Mouse (Mus musculus) embryo, embryonic 10 days (tissue): ENCODE measurements around the gene Ky.

Experiments used
- DNase-seq: peaks from one replicate; pipeline ENCODE4 v3.0.0-alpha.2; 2015; ENCODE audit warnings: low spot score

The Ky gene

DNA sequence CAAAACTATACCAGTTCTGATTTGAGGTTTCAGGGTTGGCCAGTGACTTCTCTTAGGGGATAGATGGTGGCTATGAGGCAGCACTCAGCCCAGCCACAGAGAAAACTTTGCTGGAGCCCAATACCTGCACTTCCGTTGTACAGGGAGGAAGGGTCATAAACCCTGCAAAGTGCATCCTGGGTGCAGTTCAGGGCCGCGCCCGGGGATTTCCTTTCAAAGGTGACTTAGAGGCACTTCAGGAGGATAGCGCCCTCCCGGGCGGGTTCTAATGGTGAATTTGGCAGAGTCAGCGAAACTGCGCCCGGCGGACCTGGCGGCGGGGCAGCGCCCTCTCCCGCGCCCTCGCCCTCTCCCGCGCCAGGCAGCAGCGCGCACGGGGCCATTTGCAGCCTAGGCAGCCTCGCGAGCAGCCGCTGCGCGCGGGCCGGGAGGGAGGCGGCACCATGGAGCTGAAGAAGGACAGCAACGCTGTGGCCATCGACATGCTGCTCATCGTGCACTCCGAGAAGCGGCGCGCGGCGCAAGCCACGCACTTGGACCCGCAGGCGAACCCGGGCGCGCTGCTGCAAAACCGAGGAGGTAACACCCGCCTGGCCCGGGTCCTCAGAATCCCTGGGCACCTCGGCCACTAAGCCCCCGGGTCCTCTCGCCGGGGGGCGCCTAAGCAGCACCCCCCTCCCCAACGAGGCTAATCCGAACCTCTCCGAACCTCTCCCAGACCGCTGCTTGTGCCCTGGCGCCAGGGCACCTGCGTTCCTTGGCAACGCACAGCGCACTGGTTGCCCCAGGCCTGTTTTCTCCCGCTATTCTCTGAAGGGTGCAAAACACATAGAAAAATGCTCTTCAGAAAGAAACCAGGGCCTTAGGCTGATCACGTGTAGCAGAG, at the start of gene Ky:
TSS of gene Ky (plus strand) at position 51 of the 886 bp plus-strand sequence.
- peak; percentile 55 for DNase-seq

DNA sequence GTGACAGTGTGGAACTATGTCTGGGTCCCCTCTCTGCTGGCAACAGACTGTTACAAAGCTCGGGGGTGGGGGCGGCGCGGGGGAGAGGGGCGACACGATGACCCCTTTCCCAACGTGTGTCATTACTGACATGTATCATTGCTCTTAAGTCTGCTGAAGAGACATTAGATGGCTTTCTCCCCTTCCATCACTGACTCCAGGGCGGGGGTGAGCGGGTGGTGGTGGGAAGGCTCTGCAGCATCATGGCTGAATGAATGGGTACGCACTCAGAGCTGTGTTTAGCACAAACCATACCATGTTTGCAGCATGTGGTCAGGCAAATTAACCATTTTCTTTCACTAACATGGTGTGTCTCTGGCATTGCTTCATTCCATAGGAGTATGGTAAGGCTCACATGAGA, 43.3 kb upstream of the Ky start:
- no peak for DNase-seq

- no peak for DNase-seq
These were observed 40.5 kb upstream of the Ky start for GRCm38 (mm10) chr9:102465044-102465443.

GRCm38 (mm10) chr9:102465726-102466125, 39.8 kb upstream of the Ky start:
- DNase-seq = no peak

- DNase-seq = no peak
These were observed 35.3 kb upstream of the Ky start for GRCm38 (mm10) chr9:102470076-102470819.

GRCm38 (mm10) chr9:102477767-102478450, 27.6 kb upstream of the Ky start:
- no peak for DNase-seq

GRCm38 (mm10) chr9:102478451-102478835, 27.1 kb upstream of the Ky start:
- no peak for DNase-seq

DNA sequence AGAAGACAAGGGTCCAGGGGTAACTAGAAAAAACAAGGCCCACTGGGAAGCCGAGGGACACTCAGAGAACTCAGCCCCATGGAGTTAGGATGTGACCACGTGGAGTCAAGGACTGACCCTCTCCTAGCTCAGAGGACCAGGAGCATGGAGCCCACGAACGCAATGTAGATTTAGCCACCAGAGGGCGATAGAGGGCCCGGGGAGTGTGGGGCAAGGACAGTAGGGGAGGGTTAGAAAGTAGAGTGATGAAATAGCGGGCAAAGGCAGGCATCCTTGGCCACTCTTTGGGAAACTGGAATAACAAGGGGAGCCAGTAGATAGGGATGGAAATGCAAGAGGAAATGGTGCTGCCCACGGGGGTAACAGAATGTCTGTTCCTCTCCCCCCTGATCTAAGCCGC, 26.5 kb upstream of the Ky start:
- DNase-seq = no peak

- DNase-seq = peak; percentile 69
These were observed 13.3 kb upstream of the Ky start for GRCm38 (mm10) chr9:102492031-102492795.

DNA sequence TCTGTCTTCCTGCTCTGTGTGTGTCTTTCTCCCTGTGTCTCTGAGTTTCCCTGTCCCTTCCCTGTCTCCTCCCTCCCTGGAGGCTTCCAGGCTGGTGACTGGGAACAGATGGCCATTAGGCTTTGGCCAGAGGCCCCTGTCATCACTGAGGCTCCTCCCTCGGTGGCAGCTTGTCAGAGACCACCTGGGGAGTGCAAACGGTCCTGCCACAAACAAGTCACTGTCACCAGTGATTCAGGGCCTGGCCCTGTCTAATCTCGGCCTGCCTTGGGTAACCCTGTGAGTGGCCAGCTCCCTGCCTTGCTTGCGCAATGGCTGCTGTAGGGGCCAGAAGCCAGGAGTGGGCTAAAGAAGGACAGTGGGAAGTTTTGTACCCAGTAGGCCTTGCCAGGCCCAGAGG, 12.5 kb upstream of the Ky start:
- peak; percentile 9 for DNase-seq

GRCm38 (mm10) chr9:102493916-102494315, 11.6 kb upstream of the Ky start:
- no peak for DNase-seq

DNA sequence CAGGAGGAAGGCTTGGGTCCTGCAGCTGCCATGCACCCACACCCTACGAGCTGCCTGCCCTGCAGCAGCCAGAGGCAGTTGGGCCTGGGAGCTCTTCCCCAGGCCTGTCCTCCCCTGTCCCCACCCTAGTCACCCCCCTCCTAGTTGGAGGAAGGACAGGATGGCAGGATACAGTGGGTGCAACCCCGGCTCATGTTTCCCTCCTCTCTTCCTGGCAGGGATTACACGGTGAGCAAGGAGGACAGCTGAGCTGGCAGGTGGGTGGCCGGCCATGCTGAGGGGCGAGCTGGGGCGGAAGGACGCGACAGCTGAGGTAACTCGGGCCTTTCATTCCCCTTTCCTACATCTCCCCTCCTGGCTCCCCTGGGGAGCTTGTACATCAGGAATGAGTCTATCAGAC, 11.1 kb upstream of the Ky start:
- no peak for DNase-seq

DNA sequence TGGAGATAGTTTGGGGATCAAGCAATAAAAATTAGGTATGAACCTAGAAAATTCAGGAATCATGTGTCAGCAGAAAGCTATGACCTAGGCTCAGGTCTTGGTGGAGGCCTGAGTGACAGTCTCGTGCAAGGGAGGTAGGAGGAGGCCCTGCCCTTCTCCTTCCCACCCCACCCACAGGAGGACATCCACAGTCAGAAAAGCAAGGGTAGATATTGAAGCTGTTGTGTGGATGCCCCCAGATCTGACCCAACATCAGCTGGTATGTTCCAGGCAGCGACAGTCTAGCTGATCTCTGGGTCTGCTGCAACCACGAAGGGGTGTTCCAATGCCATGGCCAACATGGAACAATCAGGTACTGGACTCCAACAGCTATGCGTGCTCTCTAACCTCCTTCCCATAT, 10.3 kb upstream of the Ky start:
- no peak for DNase-seq

DNA sequence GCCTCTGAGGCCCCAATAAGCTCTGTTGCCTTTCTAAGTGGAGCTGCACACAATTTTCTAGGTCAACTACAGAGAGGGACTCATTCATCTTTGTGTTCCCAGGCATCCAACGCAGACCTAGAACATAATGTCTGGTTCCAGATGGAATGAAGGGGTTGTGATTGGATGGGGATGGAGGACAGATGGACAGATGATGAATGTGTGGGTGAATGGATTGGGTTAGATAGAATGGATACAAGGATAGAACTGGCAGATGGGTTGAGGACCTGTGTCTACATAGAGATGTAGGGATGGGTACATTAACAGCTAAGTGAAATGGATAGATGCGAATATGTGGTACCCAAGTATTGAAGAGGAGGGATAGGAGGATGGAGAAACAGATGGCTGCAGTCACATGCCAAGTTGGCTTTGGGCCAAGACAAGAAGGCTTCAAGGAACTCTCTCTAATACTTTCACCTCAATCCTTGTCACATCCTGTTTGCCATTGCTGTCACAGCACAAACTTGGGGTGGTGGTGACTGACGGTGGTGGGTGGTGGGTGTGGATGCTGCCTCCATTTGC, 9.0 kb upstream of the Ky start:
- DNase-seq = no peak

GRCm38 (mm10) chr9:102497089-102497690, 8.4 kb upstream of the Ky start:
- no peak for DNase-seq

DNA sequence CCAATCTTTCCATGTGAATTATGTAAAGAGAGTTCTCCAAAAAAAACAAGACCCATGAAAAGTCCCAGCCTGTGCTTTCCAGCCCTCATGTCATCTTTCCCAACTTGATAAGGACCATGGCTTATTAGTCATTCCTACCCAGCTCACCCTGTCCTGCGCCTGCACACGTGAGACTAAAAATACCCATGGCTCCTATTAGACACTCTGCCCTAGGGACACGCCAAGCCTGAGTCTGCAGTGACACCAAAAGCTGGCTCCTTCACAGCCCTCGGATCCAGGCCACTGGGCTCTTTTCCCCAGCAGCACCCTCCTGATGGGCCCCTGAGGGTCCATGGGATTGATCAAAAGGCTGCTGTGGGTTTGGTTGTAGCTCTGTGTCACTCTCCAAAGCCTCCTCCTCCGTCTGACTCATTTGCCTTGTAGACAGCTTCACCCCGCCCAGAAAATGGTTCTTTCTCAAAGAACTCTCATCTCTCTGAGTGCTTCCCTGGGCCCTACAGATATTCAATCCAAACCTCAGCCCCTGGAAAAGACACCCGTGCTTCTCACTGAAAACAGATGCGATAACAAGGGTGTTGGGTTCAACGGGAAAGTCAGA, 7.6 kb upstream of the Ky start:
- no peak for DNase-seq

DNA sequence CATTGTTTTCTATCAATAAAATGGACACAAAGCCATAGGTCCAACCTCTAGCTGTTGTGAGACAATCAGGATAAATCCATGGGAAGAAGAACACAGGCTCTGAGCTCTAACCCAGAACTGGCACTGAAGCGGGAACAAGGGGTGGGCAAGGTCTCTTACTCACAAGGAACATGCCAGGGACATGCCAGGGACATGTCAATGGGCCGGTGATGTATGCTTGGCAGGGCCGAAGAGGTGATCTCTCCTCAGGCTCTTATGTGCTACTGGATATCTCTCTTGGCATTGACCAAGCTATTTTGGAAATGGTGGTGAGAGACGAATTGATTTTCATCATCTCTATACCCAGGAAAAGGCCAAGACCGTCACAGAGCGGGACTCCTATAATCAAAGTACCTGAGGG, 6.8 kb upstream of the Ky start:
- no peak for DNase-seq

GRCm38 (mm10) chr9:102499266-102499665, 6.3 kb upstream of the Ky start:
- DNase-seq = no peak

GRCm38 (mm10) chr9:102499746-102500145, 5.8 kb upstream of the Ky start:
- no peak for DNase-seq

GRCm38 (mm10) chr9:102501113-102501512, 4.4 kb upstream of the Ky start:
- DNase-seq = no peak
